Mouse (Mus musculus) liver, postnatal 0 days (tissue): ENCODE data around the gene Pkp3.

Experiments used
- CTCF ChIP-seq: sonication (generic); IDR thresholded peaks from 2 replicates; pipeline ENCODE4 v1.5.1; 2016; ENCODE audit warnings: antibody characterized with exemption, low read depth
- EP300 ChIP-seq: IDR thresholded peaks from 2 replicates; pipeline ENCODE4 v1.6.1; 2016; ENCODE audit warnings: antibody characterized with exemption, low read depth, mild to moderate bottlenecking

DNA sequence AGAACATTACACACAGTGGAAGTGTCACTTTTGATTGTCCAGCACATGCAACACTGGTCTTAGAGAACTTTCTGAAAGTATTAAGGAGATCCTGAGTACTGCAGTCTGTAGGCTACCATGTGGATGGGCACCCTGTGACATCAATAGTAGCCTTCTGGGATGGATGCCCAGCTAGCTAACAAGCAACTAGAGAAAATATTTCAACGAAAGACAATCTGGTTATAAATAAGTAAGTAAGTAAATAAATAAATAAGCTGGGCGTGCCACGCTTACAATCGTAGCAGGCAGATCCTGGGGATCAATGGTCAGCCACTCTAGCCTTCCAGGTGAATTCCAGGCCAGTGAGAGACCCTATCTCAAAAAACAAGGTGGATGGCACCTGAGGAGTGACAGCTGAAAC lies 26.0 kb upstream of the Pkp3 start:
- TF ChIP-seq EP300: no peak
- no peak for TF ChIP-seq CTCF
